Mouse (Mus musculus): ENCODE data around the gene Mamstr. TPM values are rescaled to one million over a fixed set of nuclear protein-coding genes. Genes with fewer than 3 reads are reported as not detected.
"Not testable (repeated sequence)": the region's sequence is repeated elsewhere in the genome, so short reads cannot be mapped to it uniquely, and the experiment has no call there.

The Mamstr gene
- total and polyA plus RNA-seq, 3 experiments = 3.8 to 11.3 (median 4.0) TPM

- Histone ChIP-seq H3K27me3 (ENCODE audit: control insufficient read depth, insufficient read depth, low read length) (no peaks in the 10 kb centered on the region), H3K9ac (ENCODE audit: low read depth, low read length) (no peak overlapping the region), H3K36me3 (ENCODE audit: control insufficient read depth, insufficient read depth, low read length) (no peaks in the 10 kb centered on the region), H3K4me3 (peak overlapping the region; percentile 10; the same call in 1 of the 2 replicates), H3K27ac (no peak overlapping the region), H3K4me1 (ENCODE audit: control insufficient read depth, insufficient read depth, low read length) (no peaks in the 10 kb centered on the region; the same call in none of the 2 replicates), H3K79me2 (replicated peaks; ENCODE audit: control insufficient read depth, insufficient read depth, low read length) (no peaks in the 10 kb centered on the region)
- intact Hi-C loops (cut with DNase I) = no loop called here
- TF ChIP-seq POLR2A (IDR thresholded peaks at IDR 0.05; ENCODE audit: insufficient read depth, low read depth, low read length) = no peak
- no peak for TF ChIP-seq CTCF (IDR thresholded peaks at IDR 0.05)
- no peak for TF ChIP-seq EP300 (IDR thresholded peaks at IDR 0.05; ENCODE audit: insufficient read depth, low read depth, low read length)
- DNase-seq = no peak
- 28% methylated on average over 17 of the region's 17 CpGs for WGBS
These were observed 14.8 kb downstream of the Mamstr start for GRCm38 (mm10) chr7:45654424-45655047.

- Histone ChIP-seq H3K36me3 (ENCODE audit: control insufficient read depth, insufficient read depth, low read length) (no peaks in the 10 kb centered on the region), H3K9ac (ENCODE audit: low read depth, low read length) (no peak overlapping the region), H3K27ac (no peak overlapping the region), H3K27me3 (ENCODE audit: control insufficient read depth, insufficient read depth, low read length) (no peaks in the 10 kb centered on the region), H3K79me2 (replicated peaks; ENCODE audit: control insufficient read depth, insufficient read depth, low read length) (no peaks in the 10 kb centered on the region), H3K4me3 (no peak overlapping the region), H3K4me1 (ENCODE audit: control insufficient read depth, insufficient read depth, low read length) (no peaks in the 10 kb centered on the region)
- DNase-seq = no peak
- TF ChIP-seq EP300 (IDR thresholded peaks at IDR 0.05; ENCODE audit: insufficient read depth, low read depth, low read length) (no peak), POLR2A (IDR thresholded peaks at IDR 0.05; ENCODE audit: insufficient read depth, low read depth, low read length) (no peak), CTCF (IDR thresholded peaks at IDR 0.05) (no peak)
- intact Hi-C loops (cut with DNase I) = no loop called here
- WGBS = 82% methylated on average over 11 of the region's 11 CpGs
These were observed 21.1 kb downstream of the Mamstr start for GRCm38 (mm10) chr7:45660746-45661478.

DNA sequence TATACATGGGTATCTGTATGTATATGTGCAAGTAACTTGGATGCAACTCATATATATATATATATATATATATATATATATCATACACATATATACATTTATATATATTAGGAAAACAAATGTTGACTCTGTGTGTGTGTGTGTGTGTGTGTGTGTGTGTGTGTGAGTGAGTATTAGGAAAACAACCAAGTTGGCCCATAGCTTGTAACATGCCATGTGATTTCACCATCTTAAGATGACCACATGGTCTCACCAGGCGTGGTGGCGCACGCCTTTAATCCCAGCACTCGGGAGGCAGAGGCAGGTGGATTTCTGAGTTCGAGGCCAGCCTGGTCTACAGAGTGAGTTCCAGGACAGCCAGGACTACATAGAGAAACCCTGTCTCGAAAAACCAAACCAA, 21.9 kb downstream of the Mamstr start:
- H3K4me1 ChIP-seq (ENCODE audit: control insufficient read depth, insufficient read depth, low read length); H3K4me3 ChIP-seq; intact Hi-C loops (cut with DNase I); H3K27ac ChIP-seq; H3K27me3 ChIP-seq (ENCODE audit: control insufficient read depth, insufficient read depth, low read length); H3K9ac ChIP-seq (ENCODE audit: low read depth, low read length); H3K36me3 ChIP-seq (ENCODE audit: control insufficient read depth, insufficient read depth, low read length); H3K79me2 ChIP-seq (replicated peaks; ENCODE audit: control insufficient read depth, insufficient read depth, low read length); DNase-seq: not testable (repeated sequence)
- 95% methylated on average over 6 of the region's 6 CpGs for WGBS

- WGBS = 54% methylated on average over 13 of the region's 13 CpGs
- no peak for TF ChIP-seq POLR2A (IDR thresholded peaks at IDR 0.05; ENCODE audit: insufficient read depth, low read depth, low read length)
- TF ChIP-seq EP300 (IDR thresholded peaks at IDR 0.05; ENCODE audit: insufficient read depth, low read depth, low read length) = no peak
- no peak for TF ChIP-seq CTCF (IDR thresholded peaks at IDR 0.05)
- Histone ChIP-seq H3K27me3 (ENCODE audit: control insufficient read depth, insufficient read depth, low read length) (no peaks in the 10 kb centered on the region), H3K9ac (ENCODE audit: low read depth, low read length) (no peak overlapping the region), H3K27ac (no peak overlapping the region), H3K4me1 (ENCODE audit: control insufficient read depth, insufficient read depth, low read length) (no peaks in the 10 kb centered on the region), H3K4me3 (no peak overlapping the region), H3K79me2 (replicated peaks; ENCODE audit: control insufficient read depth, insufficient read depth, low read length) (no peaks in the 10 kb centered on the region), H3K36me3 (ENCODE audit: control insufficient read depth, insufficient read depth, low read length) (no peaks in the 10 kb centered on the region)
- intact Hi-C loops (cut with DNase I) = no loop called here
- no peak for DNase-seq
These were observed 25.7 kb downstream of the Mamstr start for GRCm38 (mm10) chr7:45665303-45666138.

DNA sequence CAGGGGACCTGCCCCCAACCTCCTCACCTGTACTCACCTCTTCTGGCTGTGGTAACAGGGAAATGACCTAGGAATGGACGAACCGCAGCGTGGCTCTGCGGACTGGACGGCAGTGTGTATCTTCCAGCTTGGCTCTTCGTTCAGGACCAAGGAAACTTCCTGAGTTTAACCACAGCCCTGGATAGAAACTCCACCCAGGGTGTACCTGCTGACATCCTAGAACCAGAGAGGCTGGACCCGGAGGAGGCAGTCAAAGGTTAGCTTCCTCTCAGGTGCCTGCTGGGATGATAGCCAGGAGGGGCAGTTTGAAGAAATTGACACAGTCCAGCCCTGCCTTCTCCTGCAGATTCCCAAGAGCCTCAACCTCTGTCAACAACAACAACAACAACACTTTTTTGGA, 26.4 kb downstream of the Mamstr start, which contains the start of gene Fut2:
Gene Fut2, minus strand, starts transcription at position 234 of the 400 bp plus-strand sequence.
- Histone ChIP-seq H3K4me1 (ENCODE audit: control insufficient read depth, insufficient read depth, low read length) (no peaks in the 10 kb centered on the region), H3K27ac (no peak within 1 kb of the TSS), H3K4me3 (no peak within 1 kb of the TSS), H3K9ac (ENCODE audit: low read depth, low read length) (no peak within 1 kb of the TSS), H3K79me2 (replicated peaks; ENCODE audit: control insufficient read depth, insufficient read depth, low read length) (no peaks in the 10 kb centered on the region), H3K27me3 (ENCODE audit: control insufficient read depth, insufficient read depth, low read length) (no peaks in the 10 kb centered on the region), H3K36me3 (ENCODE audit: control insufficient read depth, insufficient read depth, low read length) (no peaks in the 10 kb centered on the region)
- no peak for TF ChIP-seq EP300 (IDR thresholded peaks at IDR 0.05; ENCODE audit: insufficient read depth, low read depth, low read length)
- TF ChIP-seq POLR2A (IDR thresholded peaks at IDR 0.05; ENCODE audit: insufficient read depth, low read depth, low read length) = no peak
- no peak for TF ChIP-seq CTCF (IDR thresholded peaks at IDR 0.05)
- intact Hi-C loops (cut with DNase I) = no loop called here
- 80% methylated on average over 7 of the region's 7 CpGs for whole genome bisulfite sequencing
- DNase-seq = no peak
